Mouse (Mus musculus): ENCODE results near the gene Zfp534.
"Not testable (repeated sequence)": the region's sequence is repeated elsewhere in the genome, so short reads cannot be mapped to it uniquely, and the experiment has no call there.

DNA sequence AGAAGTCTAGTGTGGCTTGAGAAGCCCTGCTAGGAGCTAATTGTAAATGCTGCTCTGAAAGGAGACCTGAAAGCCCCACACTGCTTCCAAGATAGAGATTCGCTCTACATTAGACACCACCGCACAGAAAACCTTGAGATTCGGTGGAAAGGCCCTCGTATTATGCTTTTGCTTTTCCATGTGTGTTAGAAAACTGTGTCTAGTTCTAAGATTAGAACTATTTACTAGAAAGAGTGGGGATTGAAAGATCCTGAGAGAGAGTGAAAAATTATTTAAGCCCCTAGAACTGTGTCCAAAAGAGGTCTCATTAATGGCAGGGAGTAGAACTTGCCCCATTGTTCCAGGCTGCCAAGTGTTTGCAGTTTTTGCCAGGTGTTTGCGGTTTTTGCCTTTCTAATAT lies 47.1 kb downstream of the Zfp534 start:
- TF ChIP-seq CTCF, EP300 (IDR thresholded peaks at IDR 0.05; ENCODE audit: low read depth): not testable (repeated sequence)
